Mouse (Mus musculus) lung, adult 2 months (tissue): ENCODE measurements at regions not wholly inside any gene's neighbourhood (a gene's known extent, or its start where the extent isn't known, plus 50 kb on each side); places are given as distances from the start of the nearest gene placed in this dataset.

Source experiments
- DNase-seq: peaks from one replicate; pipeline ENCODE4 v3.0.0; 2022
- H3K4me1 ChIP-seq: fragments of 200-500 bp; 2 replicates; pipeline ENCODE4 v1.6.1; 2011; ENCODE audit warnings: low read length; ENCODE audit not compliant: control insufficient read depth, insufficient read depth
- H3K4me3 ChIP-seq: fragments of 200-500 bp; replicated peaks from 2 replicates; pipeline ENCODE3; 2011; ENCODE audit warnings: low read depth, mild to moderate bottlenecking, control low read depth, low read length; ENCODE audit errors: extremely low read depth
- CTCF ChIP-seq: fragments of 200-500 bp; IDR thresholded peaks from 2 replicates; pipeline ENCODE4 v1.5.1; 2011; ENCODE audit warnings: mild to moderate bottlenecking, low read length, control low read depth; ENCODE audit not compliant: insufficient read depth
- POLR2A ChIP-seq: fragments of 200-500 bp; IDR thresholded peaks from 2 replicates; pipeline ENCODE4 v1.6.1; 2011; ENCODE audit warnings: low read depth, mild to moderate bottlenecking, control low read depth, low read length, borderline replicate concordance; ENCODE audit errors: extremely low read depth
- WGBS: fragments of 180-500 bp; shearing (Covaris S2); methylation state at CpG from one replicate; pipeline ENCODE4 v1.1.7; 2018; 5-methylcytosine and 5-hydroxymethylcytosine counted together

GRCm38 (mm10) chr4:31205332-31205970 lies 758.4 kb upstream of the Map3k7 start:
- 81% methylated on average over 14 of the region's 14 CpGs for WGBS
- Histone ChIP-seq H3K4me1 (no peaks in the 10 kb centered on the region), H3K4me3 (no peak overlapping the region)
- TF ChIP-seq POLR2A (no peak), CTCF (no peak)
- no peak for DNase-seq

- WGBS = 69% methylated on average over 2 of the region's 2 CpGs
- no peaks in the 10 kb centered on the region for H3K4me1 ChIP-seq
- H3K4me3 ChIP-seq = no peak overlapping the region
- DNase-seq = no peak
- TF ChIP-seq CTCF = no peak
- no peak for TF ChIP-seq POLR2A
Observed at GRCm38 (mm10) chr4:31225741-31226140, 738.2 kb upstream of the Map3k7 start.

GRCm38 (mm10) chr4:31268825-31269495 lies 694.9 kb upstream of the Map3k7 start:
- no peak for TF ChIP-seq CTCF
- TF ChIP-seq POLR2A = no peak
- WGBS = 52% methylated on average over 3 of the region's 3 CpGs
- no peak for DNase-seq
- no peak overlapping the region for H3K4me3 ChIP-seq
- H3K4me1 ChIP-seq = no peaks in the 10 kb centered on the region

GRCm38 (mm10) chr4:31274131-31274530 lies 689.8 kb upstream of the Map3k7 start:
- no peak overlapping the region for H3K4me3 ChIP-seq
- TF ChIP-seq CTCF (no peak), POLR2A (no peak)
- H3K4me1 ChIP-seq = no peaks in the 10 kb centered on the region
- 68% methylated on average over 1 of the region's 1 CpGs for WGBS
- DNase-seq = no peak

- H3K4me1 ChIP-seq = no peaks in the 10 kb centered on the region
- H3K4me3 ChIP-seq = no peak overlapping the region
- peak; percentile 2 for DNase-seq
- no peak for TF ChIP-seq CTCF
- TF ChIP-seq POLR2A = no peak
- 56% methylated on average over 5 of the region's 5 CpGs for WGBS
Observed at GRCm38 (mm10) chr4:31290301-31290975, 673.5 kb upstream of the Map3k7 start.

GRCm38 (mm10) chr4:31293752-31294151 lies 670.1 kb upstream of the Map3k7 start:
- no peak for DNase-seq
- Histone ChIP-seq H3K4me3 (no peak overlapping the region), H3K4me1 (no peaks in the 10 kb centered on the region)
- 35% methylated on average over 2 of the region's 2 CpGs for WGBS
- TF ChIP-seq CTCF (no peak), POLR2A (no peak)

- Histone ChIP-seq H3K4me1 (no peaks in the 10 kb centered on the region), H3K4me3 (no peak overlapping the region)
- WGBS = 78% methylated on average over 3 of the region's 3 CpGs
- no peak for DNase-seq
- TF ChIP-seq CTCF = no peak
- no peak for TF ChIP-seq POLR2A
Observed at GRCm38 (mm10) chr4:31297848-31298247, 666.0 kb upstream of the Map3k7 start.

- Histone ChIP-seq H3K4me3 (no peak overlapping the region), H3K4me1 (no peaks in the 10 kb centered on the region)
- DNase-seq = no peak
- TF ChIP-seq POLR2A = no peak
- no peak for TF ChIP-seq CTCF
- WGBS = 46% methylated on average over 6 of the region's 6 CpGs
Observed at GRCm38 (mm10) chr4:31319269-31319668, 644.6 kb upstream of the Map3k7 start.

- Histone ChIP-seq H3K4me3 (no peak overlapping the region), H3K4me1 (no peaks in the 10 kb centered on the region)
- DNase-seq = no peak
- no peak for TF ChIP-seq CTCF
- TF ChIP-seq POLR2A = no peak
- WGBS = 65% methylated on average over 8 of the region's 8 CpGs
Observed at GRCm38 (mm10) chr4:31320734-31321507, 643.0 kb upstream of the Map3k7 start.

- no peak for DNase-seq
- H3K4me1 ChIP-seq = no peaks in the 10 kb centered on the region
- H3K4me3 ChIP-seq = no peak overlapping the region
- WGBS = 92% methylated on average over 3 of the region's 3 CpGs
- TF ChIP-seq POLR2A = no peak
- no peak for TF ChIP-seq CTCF
Observed at GRCm38 (mm10) chr4:31323816-31324215, 640.1 kb upstream of the Map3k7 start.

GRCm38 (mm10) chr4:31328798-31329197 lies 635.1 kb upstream of the Map3k7 start:
- Histone ChIP-seq H3K4me1 (no peaks in the 10 kb centered on the region), H3K4me3 (no peak overlapping the region)
- WGBS = 56% methylated on average over 5 of the region's 5 CpGs
- TF ChIP-seq POLR2A (no peak), CTCF (no peak)
- no peak for DNase-seq
